Mouse (Mus musculus) thymus, adult 2 months (tissue): ENCODE data around the gene Sowahb.

Experiments used
- CTCF ChIP-seq: fragments of 200-500 bp; IDR thresholded peaks from 2 replicates; pipeline ENCODE4 v1.5.1; 2012; ENCODE audit warnings: mild to moderate bottlenecking, control low read depth, low read length, moderate library complexity, borderline replicate concordance; ENCODE audit not compliant: control insufficient read depth, poor library complexity, insufficient read depth; ENCODE audit errors: extremely low read depth
- POLR2A ChIP-seq: fragments of 200-500 bp; IDR thresholded peaks from 2 replicates; pipeline ENCODE4 v1.6.1; 2012; ENCODE audit warnings: mild to moderate bottlenecking, low read length, control low read depth, moderate library complexity; ENCODE audit not compliant: control insufficient read depth, poor library complexity, insufficient read depth; ENCODE audit errors: extremely low read depth

- no peak for TF ChIP-seq POLR2A
- TF ChIP-seq CTCF: no peak
Measured at GRCm38 (mm10) chr5:93085900-93086299, 41.1 kb upstream of the Sowahb start.
